Mouse (Mus musculus) cerebellum, postnatal 36 days (tissue): ENCODE results near the gene Plk5.
"Not testable (repeated sequence)": the region's sequence is repeated elsewhere in the genome, so short reads cannot be mapped to it uniquely, and the experiment has no call there.

Experiments
- DNase-seq, 2 experiments: peaks; one replicate each; pipeline ENCODE4 v3.0.0; 2021 to 2022; ENCODE audit warnings: mixed read lengths in 2 of 2

Plk5 gene

GRCm38 (mm10) chr10:80331636-80332524 lies 24.4 kb upstream of the Plk5 start:
- no peak for DNase-seq

- DNase-seq = peak; percentile 53 to 56
These were observed 23.7 kb upstream of the Plk5 start for GRCm38 (mm10) chr10:80332525-80332989.

- no peak for DNase-seq
These were observed 20.0 kb upstream of the Plk5 start for GRCm38 (mm10) chr10:80336263-80336662.

- peak; percentile 88 to 91 for DNase-seq
These were observed 16.1 kb upstream of the Plk5 start for GRCm38 (mm10) chr10:80339941-80340750.

GRCm38 (mm10) chr10:80341026-80341425 lies 15.2 kb upstream of the Plk5 start:
- DNase-seq = no peak

- DNase-seq = no peak
These were observed 14.6 kb upstream of the Plk5 start for GRCm38 (mm10) chr10:80341491-80342304.

GRCm38 (mm10) chr10:80342305-80342748 lies 13.9 kb upstream of the Plk5 start:
- no peak for DNase-seq

- DNase-seq = no peak
These were observed 13.4 kb upstream of the Plk5 start for GRCm38 (mm10) chr10:80342749-80343424.

- no peak for DNase-seq
These were observed 12.8 kb upstream of the Plk5 start for GRCm38 (mm10) chr10:80343425-80343895.

- DNase-seq = no peak
These were observed 12.1 kb upstream of the Plk5 start for GRCm38 (mm10) chr10:80344131-80344661.

GRCm38 (mm10) chr10:80345122-80345521 lies 11.1 kb upstream of the Plk5 start:
- no peak for DNase-seq

GRCm38 (mm10) chr10:80345929-80346328 lies 10.3 kb upstream of the Plk5 start:
- not testable (repeated sequence) for DNase-seq

- no peak for DNase-seq
These were observed 8.7 kb upstream of the Plk5 start for GRCm38 (mm10) chr10:80347514-80347967.

- DNase-seq = peak; percentile 38 to 53
These were observed 7.9 kb upstream of the Plk5 start, which contains the start of gene Adamtsl5 for GRCm38 (mm10) chr10:80348244-80348781. Adamtsl5 (minus strand) TSS chr10:80348412.

GRCm38 (mm10) chr10:80348981-80349380 lies 7.3 kb upstream of the Plk5 start:
- DNase-seq = no peak

- DNase-seq = peak; percentile 88 to 90
These were observed 6.0 kb upstream of the Plk5 start for GRCm38 (mm10) chr10:80350292-80350691.

- no peak for DNase-seq
These were observed 4.4 kb upstream of the Plk5 start for GRCm38 (mm10) chr10:80351896-80352295.

- DNase-seq = no peak
These were observed 3.5 kb upstream of the Plk5 start for GRCm38 (mm10) chr10:80352727-80353126.

GRCm38 (mm10) chr10:80355431-80355830 lies 828 bp upstream of the Plk5 start:
- peak; percentile 71 to 74 for DNase-seq

- no peak for DNase-seq
These were observed 478 bp downstream of the Plk5 start for GRCm38 (mm10) chr10:80356737-80357136.

GRCm38 (mm10) chr10:80357336-80357735 lies 1.1 kb downstream of the Plk5 start:
- DNase-seq = no peak
